Mouse (Mus musculus): ENCODE results near the gene BC024978. TPM values are rescaled to one million over a fixed set of nuclear protein-coding genes. Genes with fewer than 3 reads are reported as not detected.

Gene BC024978
- polyA plus RNA-seq, 1 experiment: 8.2 TPM

DNA sequence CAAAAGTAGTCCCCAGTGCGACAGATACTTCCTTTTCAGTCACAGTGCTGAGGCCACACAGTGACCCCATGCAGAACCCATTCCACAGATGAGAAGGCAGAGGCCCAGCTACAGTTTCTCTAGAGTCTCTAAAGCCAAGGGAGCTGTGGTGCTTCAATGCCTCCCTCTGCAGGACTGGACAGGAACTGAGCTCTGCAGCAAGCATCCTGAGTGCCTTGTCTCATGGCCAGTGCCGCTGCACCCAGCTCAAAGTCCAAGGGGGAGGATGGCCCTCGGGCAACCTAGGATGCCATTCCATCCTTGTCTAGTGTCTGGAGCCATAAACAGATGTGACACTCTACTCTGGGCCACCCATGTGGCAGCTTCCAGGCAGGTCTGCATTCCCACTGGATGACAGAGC, 60.1 kb downstream of the BC024978 start:
- Histone ChIP-seq H3K4me1 (ENCODE audit: control insufficient read depth, insufficient read depth, insufficient read length, low read length) (peaks cover 7% of the 10 kb centered on the region), H3K4me3 (ENCODE audit: insufficient read depth, low read depth, low read length) (no peak overlapping the region), H3K27ac (replicated peaks; ENCODE audit: low read depth, low read length) (no peak overlapping the region)

DNA sequence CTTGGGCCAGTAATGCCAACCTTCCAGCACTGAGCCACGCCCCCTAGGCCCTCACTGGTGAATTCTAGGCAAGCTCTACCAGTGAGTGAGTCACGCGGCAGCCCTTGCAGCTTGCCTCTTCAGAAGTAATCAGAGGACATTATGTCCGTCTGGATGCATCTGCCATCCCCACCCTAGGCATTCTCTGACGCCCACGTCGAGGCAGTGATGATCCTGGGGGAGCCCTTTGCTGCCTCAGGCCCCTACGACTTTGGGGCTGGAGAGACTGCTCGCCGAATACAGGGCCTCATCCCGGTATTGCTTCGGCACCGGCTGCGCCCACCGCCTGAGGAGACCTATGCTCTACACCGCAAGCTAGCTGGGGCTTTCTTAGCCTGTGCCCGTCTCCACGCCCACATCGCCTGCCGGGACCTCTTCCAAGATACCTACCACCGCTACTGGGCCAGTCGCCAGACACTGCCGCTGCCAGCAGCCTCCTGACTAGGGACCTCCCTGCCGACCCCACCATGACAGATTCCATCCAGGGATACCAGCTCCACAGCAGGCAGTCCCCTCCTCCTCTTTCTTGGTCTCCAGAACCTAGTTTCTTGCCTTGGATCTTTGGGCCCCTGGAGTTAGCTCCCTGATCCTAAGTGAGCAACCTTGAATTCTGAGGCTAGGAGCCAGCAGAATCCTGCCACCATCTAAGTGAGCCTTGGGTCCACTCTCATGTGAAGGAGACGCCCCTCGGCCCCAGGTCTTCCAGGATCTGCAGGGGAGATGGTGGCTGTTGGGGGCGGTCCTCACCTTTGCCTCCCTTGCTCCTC, 61.7 kb downstream of the BC024978 start:
- Histone ChIP-seq H3K27ac (replicated peaks; ENCODE audit: low read depth, low read length) (0 out of 2 replicates have a peak overlapping the region, but pooled peaks have one; percentile 44), H3K4me1 (ENCODE audit: control insufficient read depth, insufficient read depth, insufficient read length, low read length) (peaks cover 7% of the 10 kb centered on the region), H3K4me3 (ENCODE audit: insufficient read depth, low read depth, low read length) (peak overlapping the region; percentile 35)

DNA sequence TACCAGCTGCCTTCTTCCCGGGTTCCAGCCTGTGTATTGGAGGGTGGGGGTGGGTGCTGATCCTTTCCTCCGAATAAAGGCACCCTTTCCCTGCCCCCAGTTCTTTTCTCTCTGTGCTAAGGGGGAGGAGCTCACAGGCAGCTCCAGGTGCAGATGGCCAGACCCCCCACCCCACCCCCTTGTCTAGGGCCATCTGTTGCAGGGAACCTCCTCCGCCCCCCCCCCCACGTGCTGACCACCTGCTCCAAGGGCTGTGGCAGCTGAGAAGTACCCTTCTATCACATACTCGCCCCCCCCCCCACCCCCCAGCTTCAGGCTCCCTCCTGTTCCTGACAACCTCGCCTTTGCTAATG, 62.2 kb downstream of the BC024978 start:
- Histone ChIP-seq H3K4me1 (ENCODE audit: control insufficient read depth, insufficient read depth, insufficient read length, low read length) (peaks cover 7% of the 10 kb centered on the region), H3K27ac (replicated peaks; ENCODE audit: low read depth, low read length) (peak overlapping the region; percentile 86), H3K4me3 (ENCODE audit: insufficient read depth, low read depth, low read length) (peak overlapping the region; percentile 83)

DNA sequence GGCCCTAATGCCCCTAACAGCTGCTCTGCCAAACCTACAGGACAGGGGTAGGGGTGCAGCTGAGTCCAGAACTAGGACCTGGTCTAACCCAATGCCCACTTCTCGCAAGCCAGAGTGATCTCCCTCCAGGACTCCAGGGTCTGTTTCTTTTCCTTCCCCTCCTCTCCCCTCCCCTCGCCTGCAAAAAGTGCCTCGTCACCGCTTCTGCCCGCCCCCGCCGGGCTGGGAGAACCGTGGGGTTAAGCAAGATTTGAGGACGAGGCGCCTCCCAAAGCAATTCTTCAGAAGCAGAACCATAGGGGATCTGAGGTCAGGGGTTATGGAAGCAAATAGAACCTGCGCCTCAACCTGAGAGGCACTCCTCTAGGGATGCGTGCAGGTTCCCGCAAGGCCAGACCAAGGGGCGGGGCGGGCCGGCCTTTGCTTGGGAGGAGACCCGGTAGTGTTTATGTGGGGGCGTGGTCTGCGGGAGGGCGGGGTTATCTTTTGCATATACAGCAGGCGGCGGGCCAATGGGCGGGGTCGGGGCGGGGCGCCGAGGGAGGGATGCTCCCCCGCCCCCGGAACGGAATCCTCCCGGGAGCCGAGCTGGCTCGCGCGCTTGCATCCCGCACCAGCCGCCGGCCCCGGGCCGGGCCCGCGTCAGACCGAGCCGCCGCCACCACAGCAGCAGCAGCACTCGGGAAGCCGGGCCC, 62.8 kb downstream of the BC024978 start, which contains the start of gene Numbl:
Numbl (plus strand) TSS at position 229 of the 695 bp plus-strand sequence.
- peaks cover 7% of the 10 kb centered on the region for H3K4me1 ChIP-seq (ENCODE audit: control insufficient read depth, insufficient read depth, insufficient read length, low read length)
- peak within 1 kb of the TSS; percentile 86 for H3K27ac ChIP-seq (replicated peaks; ENCODE audit: low read depth, low read length)
- H3K4me3 ChIP-seq (ENCODE audit: insufficient read depth, low read depth, low read length): peak within 1 kb of the TSS; percentile 83

DNA sequence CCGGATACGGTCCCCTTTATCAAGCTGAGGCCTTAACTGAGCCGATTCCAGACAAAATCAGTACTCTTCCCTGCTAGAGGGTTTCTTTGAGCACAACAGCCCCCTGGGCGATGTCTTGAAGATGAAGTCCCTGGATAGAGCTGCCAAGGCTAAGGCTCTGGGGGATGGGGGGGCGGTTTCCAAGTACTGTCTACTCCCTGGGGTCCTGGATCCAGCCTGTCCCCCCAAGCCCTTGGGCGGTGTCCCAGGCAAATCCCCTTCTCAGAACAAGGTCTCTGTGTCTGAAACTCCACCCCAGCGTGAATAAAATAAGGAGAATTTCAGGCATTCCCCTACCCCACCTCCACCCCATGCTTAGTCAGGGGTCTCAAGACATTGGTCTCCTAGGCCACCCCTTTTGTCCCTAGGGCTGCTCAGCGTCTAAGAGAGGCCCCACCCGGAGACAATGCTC, 63.7 kb downstream of the BC024978 start:
- Histone ChIP-seq H3K27ac (replicated peaks; ENCODE audit: low read depth, low read length) (no peak overlapping the region), H3K4me1 (ENCODE audit: control insufficient read depth, insufficient read depth, insufficient read length, low read length) (peaks cover 7% of the 10 kb centered on the region)

DNA sequence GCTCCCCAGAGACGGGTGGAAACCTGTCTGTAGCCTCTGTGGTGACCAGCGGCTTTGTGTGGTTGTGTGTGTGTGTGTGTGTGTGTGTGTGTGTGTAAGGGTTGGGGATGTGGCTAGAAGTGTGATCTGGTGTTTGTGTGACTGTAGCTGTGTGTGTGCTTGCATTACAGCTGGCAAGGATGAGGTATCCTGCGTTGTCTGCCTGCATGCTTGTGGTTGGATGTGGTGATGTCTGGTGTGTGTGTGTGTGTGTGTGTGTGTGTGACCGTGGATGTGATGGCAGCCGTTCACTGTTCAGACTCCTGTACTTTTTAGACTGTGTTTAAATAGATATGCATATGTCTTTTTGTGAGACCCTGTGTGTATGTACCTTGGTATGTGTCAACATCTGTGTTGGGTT, 64.2 kb downstream of the BC024978 start:
- Histone ChIP-seq H3K4me1 (ENCODE audit: control insufficient read depth, insufficient read depth, insufficient read length, low read length) (peaks cover 7% of the 10 kb centered on the region), H3K27ac (replicated peaks; ENCODE audit: low read depth, low read length) (no peak overlapping the region), H3K4me3 (ENCODE audit: insufficient read depth, low read depth, low read length) (peak overlapping the region; percentile 64)

More for the DNA sequence above, 63.7 kb downstream of the BC024978 start:
- peak overlapping the region; percentile 64 for H3K4me3 ChIP-seq (ENCODE audit: insufficient read depth, low read depth, low read length)

Other genes with a start within 250 kb of the BC024978 start
- 1.0 TPM in 1 of 2 replicates, not detected in the other for gene Cyp2a12, start 166.7 kb upstream of the BC024978 start, polyA plus RNA-seq (2012; ENCODE audit: insufficient read depth, insufficient read length, missing spikeins)
- 5.0 and 8.5 TPM in 2 replicates for gene Cyp2f2, start 75.9 kb upstream of the BC024978 start, polyA plus RNA-seq (2012; ENCODE audit: insufficient read depth, insufficient read length, missing spikeins)
- not detected in 2 replicates for gene Cyp2t4, start 42.1 kb upstream of the BC024978 start, polyA plus RNA-seq (2012; ENCODE audit: insufficient read depth, insufficient read length, missing spikeins)
- gene Egln2, start 29.0 kb upstream of the BC024978 start, polyA plus RNA-seq (2012; ENCODE audit: insufficient read depth, insufficient read length, missing spikeins): 22.6 and 23.9 TPM in 2 replicates
- 13.6 and 21.4 TPM in 2 replicates for gene Rab4b, start 16.9 kb upstream of the BC024978 start, polyA plus RNA-seq (2012; ENCODE audit: insufficient read depth, insufficient read length, missing spikeins)
- not detected in 2 replicates for gene Gm21983, start 14.7 kb upstream of the BC024978 start, polyA plus RNA-seq (2012; ENCODE audit: insufficient read depth, insufficient read length, missing spikeins)
- not detected in 2 replicates for gene Mia, start 14.6 kb upstream of the BC024978 start, polyA plus RNA-seq (2012; ENCODE audit: insufficient read depth, insufficient read length, missing spikeins)
- gene Snrpa, start 490 bp downstream of the BC024978 start, polyA plus RNA-seq (2012; ENCODE audit: insufficient read depth, insufficient read length, missing spikeins): 31.5 and 50.7 TPM in 2 replicates
- gene Itpkc, start 32.9 kb downstream of the BC024978 start, polyA plus RNA-seq (2012; ENCODE audit: insufficient read depth, insufficient read length, missing spikeins): 2.2 and 5.2 TPM in 2 replicates
- gene Coq8b, start 37.2 kb downstream of the BC024978 start, polyA plus RNA-seq (2012; ENCODE audit: insufficient read depth, insufficient read length, missing spikeins): 13.3 and 19.1 TPM in 2 replicates
- gene Numbl, start 62.7 kb downstream of the BC024978 start, polyA plus RNA-seq (2012; ENCODE audit: insufficient read depth, insufficient read length, missing spikeins): 2.6 and 2.7 TPM in 2 replicates
- 22.8 and 25.9 TPM in 2 replicates for gene Ltbp4, start 141.9 kb downstream of the BC024978 start, polyA plus RNA-seq (2012; ENCODE audit: insufficient read depth, insufficient read length, missing spikeins)
- gene Shkbp1, start 160.2 kb downstream of the BC024978 start, polyA plus RNA-seq (2012; ENCODE audit: insufficient read depth, insufficient read length, missing spikeins): 11.6 TPM in 2 replicates
- gene Gm20479, start 161.6 kb downstream of the BC024978 start, polyA plus RNA-seq (2012; ENCODE audit: insufficient read depth, insufficient read length, missing spikeins): 3.5 TPM in 1 of 2 replicates, not detected in the other